Mouse (Mus musculus): ENCODE data around the gene Nxnl1. TPM values are rescaled to one million over a fixed set of nuclear protein-coding genes. Genes with fewer than 3 reads are reported as not detected.

The Nxnl1 gene
- polyA plus RNA-seq (2014; fragmentation: Nextera tagmentation; extraction: Ambion mirVana) = 0.07 TPM in 1 of 2 replicates, not detected in the other

GRCm38 (mm10) chr8:71566501-71566900 lies at the start of gene Nxnl1:
Gene Nxnl1, minus strand, starts transcription at chr8:71566601.
- H3K9ac ChIP-seq = no peak within 1 kb of the TSS
- no peak for TF ChIP-seq CTCF (IDR thresholded peaks at IDR 0.05; ENCODE audit: low read depth)
- H3K9me3 ChIP-seq (ENCODE audit: low read depth, low read length) = no peaks in the 10 kb centered on the region
- no peaks in the 10 kb centered on the region for H3K36me3 ChIP-seq (ENCODE audit: insufficient read depth)
- no peak for ATAC-seq (ENCODE audit: insufficient read depth)
- no peak for DNase-seq
- no peak within 1 kb of the TSS for H3K4me2 ChIP-seq
- 49% methylated on average over 3 of the region's 3 CpGs for WGBS
- H3K27ac ChIP-seq (ENCODE audit: low read depth) = no peak within 1 kb of the TSS
- peaks cover 21% of the 10 kb centered on the region for H3K27me3 ChIP-seq (ENCODE audit: insufficient read depth, low read length)
- no peak within 1 kb of the TSS for H3K4me3 ChIP-seq (ENCODE audit: low read depth, low read length)
- H3K4me1 ChIP-seq (ENCODE audit: insufficient read depth) = peaks cover 10% of the 10 kb centered on the region

DNA sequence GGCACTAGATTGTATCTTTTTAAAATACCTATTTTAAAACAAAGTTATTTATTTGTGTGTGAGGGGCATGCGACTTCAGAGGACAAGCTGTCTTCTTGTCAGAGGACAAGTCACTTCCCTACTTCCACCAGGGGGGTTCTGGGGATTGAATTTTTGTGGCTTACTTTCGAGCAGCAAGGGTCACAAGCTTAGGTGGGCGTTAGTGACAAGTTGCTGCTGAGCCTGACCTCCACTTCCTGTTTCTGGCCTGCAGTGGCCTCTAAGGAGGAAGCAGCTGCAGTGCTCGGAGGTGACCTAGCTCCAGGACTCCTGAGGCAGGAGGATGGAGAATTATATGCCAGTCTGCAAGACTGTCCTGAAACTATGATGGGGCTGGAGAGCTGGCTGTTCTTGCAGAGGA lies 47.0 kb upstream of the Nxnl1 start:
- Histone ChIP-seq H3K4me3 (ENCODE audit: low read depth, low read length) (no peak overlapping the region), H3K9me3 (ENCODE audit: low read depth, low read length) (no peaks in the 10 kb centered on the region), H3K4me1 (ENCODE audit: insufficient read depth) (peaks cover 10% of the 10 kb centered on the region), H3K27me3 (ENCODE audit: insufficient read depth, low read length) (no peaks in the 10 kb centered on the region), H3K27ac (ENCODE audit: low read depth) (no peak overlapping the region), H3K36me3 (ENCODE audit: insufficient read depth) (peaks cover 49% of the 10 kb centered on the region), H3K4me2 (no peak overlapping the region), H3K9ac (no peak overlapping the region)
- 43% methylated on average over 4 of the region's 4 CpGs for WGBS
- TF ChIP-seq CTCF (IDR thresholded peaks at IDR 0.05; ENCODE audit: low read depth) = no peak
- DNase-seq (no peak), ATAC-seq (ENCODE audit: insufficient read depth) (no peak)

- H3K27me3 ChIP-seq (ENCODE audit: insufficient read depth, low read length) = no peaks in the 10 kb centered on the region
- ATAC-seq (ENCODE audit: insufficient read depth) = no peak
- no peak overlapping the region for H3K27ac ChIP-seq (ENCODE audit: low read depth)
- H3K4me3 ChIP-seq (ENCODE audit: low read depth, low read length) = peak overlapping the region; percentile 92
- WGBS = 32% methylated on average over 5 of the region's 5 CpGs
- H3K36me3 ChIP-seq (ENCODE audit: insufficient read depth) = peaks cover 36% of the 10 kb centered on the region
- no peaks in the 10 kb centered on the region for H3K9me3 ChIP-seq (ENCODE audit: low read depth, low read length)
- H3K9ac ChIP-seq = peak overlapping the region; percentile 88
- H3K4me2 ChIP-seq = peak overlapping the region; percentile 90
- no peak for TF ChIP-seq CTCF (IDR thresholded peaks at IDR 0.05; ENCODE audit: low read depth)
- DNase-seq = no peak
- peaks cover 10% of the 10 kb centered on the region for H3K4me1 ChIP-seq (ENCODE audit: insufficient read depth)
Observed at GRCm38 (mm10) chr8:71612141-71612540, 45.7 kb upstream of the Nxnl1 start.

DNA sequence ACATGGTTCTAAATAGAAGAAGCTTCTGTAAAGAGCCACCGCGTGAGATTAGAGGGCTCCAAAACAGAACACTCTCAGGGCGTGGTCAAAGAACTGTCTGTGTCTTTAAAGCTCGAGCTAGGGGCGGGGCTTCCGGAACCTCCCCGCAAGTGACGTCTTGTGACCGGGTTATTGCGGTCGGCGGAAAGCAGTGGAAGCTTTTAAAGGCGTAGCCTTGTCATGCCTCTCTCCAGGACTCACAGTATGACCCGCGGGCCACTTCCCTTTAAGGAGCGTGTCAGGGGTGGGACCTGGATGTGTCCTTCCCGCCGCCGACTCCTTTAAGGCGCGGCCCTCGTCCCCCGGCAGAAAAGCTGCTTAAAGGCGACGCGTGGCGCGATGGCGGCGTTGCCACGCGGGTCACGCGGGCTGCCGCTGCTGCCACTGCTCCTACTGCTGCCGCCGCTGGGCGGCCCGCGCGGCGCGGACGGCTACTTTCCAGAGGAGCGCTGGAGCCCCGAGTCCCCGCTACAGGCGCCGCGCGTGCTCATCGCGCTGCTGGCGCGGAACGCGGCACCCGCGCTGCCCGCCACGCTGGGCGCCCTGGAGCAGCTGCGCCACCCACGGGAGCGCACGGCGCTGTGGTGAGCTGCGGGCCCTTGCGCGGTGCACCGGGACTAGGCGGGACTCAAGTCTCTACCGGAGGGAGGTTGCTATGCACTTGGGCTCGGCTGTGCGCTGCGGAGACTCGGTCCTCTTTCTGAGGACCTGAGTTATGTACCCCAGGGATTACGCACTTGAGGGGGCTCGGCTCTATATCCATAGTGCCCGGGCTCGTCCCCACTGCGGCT lies 44.6 kb upstream of the Nxnl1 start, which contains the start of gene Colgalt1:
Gene Colgalt1 (plus strand): TSS at position 177 of the 830 bp plus-strand sequence.
- H3K4me3 ChIP-seq (ENCODE audit: low read depth, low read length) = peak within 1 kb of the TSS; percentile 92
- no peak for TF ChIP-seq CTCF (IDR thresholded peaks at IDR 0.05; ENCODE audit: low read depth)
- peaks cover 27% of the 10 kb centered on the region for H3K36me3 ChIP-seq (ENCODE audit: insufficient read depth)
- under 1% methylated on average over 80 of the region's 82 CpGs for WGBS
- peaks cover 10% of the 10 kb centered on the region for H3K4me1 ChIP-seq (ENCODE audit: insufficient read depth)
- peak within 1 kb of the TSS; percentile 88 for H3K9ac ChIP-seq
- ATAC-seq (ENCODE audit: insufficient read depth) (peak; percentile 100), DNase-seq (peak; percentile 99)
- peak within 1 kb of the TSS; percentile 90 for H3K4me2 ChIP-seq
- no peaks in the 10 kb centered on the region for H3K27me3 ChIP-seq (ENCODE audit: insufficient read depth, low read length)
- H3K27ac ChIP-seq (ENCODE audit: low read depth) = peak within 1 kb of the TSS; percentile 85
- H3K9me3 ChIP-seq (ENCODE audit: low read depth, low read length) = no peaks in the 10 kb centered on the region

GRCm38 (mm10) chr8:71604021-71604420 lies 37.6 kb upstream of the Nxnl1 start:
- Histone ChIP-seq H3K9ac (no peak overlapping the region), H3K27me3 (ENCODE audit: insufficient read depth, low read length) (peaks cover 22% of the 10 kb centered on the region)
- WGBS = 42% methylated on average over 7 of the region's 7 CpGs

DNA sequence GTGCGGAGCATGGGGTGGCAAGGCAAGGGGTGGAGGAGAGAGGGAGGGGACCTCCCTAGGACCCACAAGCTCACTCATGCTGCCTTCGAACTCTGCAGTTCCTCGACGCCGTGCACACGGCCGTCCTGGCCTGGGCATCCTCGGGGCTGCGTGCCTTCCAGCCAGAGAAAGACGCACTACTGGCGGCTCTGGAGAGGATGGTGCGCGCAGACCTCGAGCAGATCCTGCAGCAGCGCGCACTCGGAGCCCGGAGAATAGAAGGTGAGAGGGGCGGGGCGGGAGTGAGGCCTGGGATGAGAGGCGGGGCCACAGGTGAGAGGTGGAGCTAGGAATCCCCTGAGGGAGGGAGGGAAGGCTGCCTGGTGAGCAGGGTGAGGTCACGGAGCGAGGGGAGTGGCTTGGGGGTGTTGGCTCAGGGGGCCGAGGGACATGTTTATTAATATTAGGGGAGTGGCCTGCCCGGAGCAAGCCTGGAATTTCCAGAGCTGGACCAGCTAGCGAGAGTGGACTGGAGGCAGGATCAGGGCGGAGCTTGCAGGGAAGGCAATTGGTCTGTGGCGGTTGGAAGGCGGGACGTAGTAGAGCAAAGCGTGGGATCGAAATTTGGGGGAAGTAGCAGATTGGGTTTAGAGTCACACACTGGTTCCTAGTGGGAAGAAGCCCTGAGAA lies 36.4 kb upstream of the Nxnl1 start:
- ATAC-seq (ENCODE audit: insufficient read depth) = peak; percentile 89
- peaks cover 3% of the 10 kb centered on the region; the same call in 1 of the 2 replicates for H3K36me3 ChIP-seq (ENCODE audit: insufficient read depth)
- 0 out of 2 replicates have a peak, but pooled peaks cover 5% of the 10 kb centered on the region for H3K4me1 ChIP-seq (ENCODE audit: insufficient read depth)
- H3K27me3 ChIP-seq (ENCODE audit: insufficient read depth, low read length) = peaks cover 22% of the 10 kb centered on the region
- H3K4me2 ChIP-seq = peak overlapping the region; percentile 74
- peak overlapping the region; percentile 35 for H3K4me3 ChIP-seq (ENCODE audit: low read depth, low read length)
- peak overlapping the region; percentile 16; the same call in 1 of the 2 replicates for H3K9ac ChIP-seq
- TF ChIP-seq CTCF (IDR thresholded peaks at IDR 0.05; ENCODE audit: low read depth) = no peak
- DNase-seq = peak; percentile 90
- H3K9me3 ChIP-seq (ENCODE audit: low read depth, low read length) = no peaks in the 10 kb centered on the region
- H3K27ac ChIP-seq (ENCODE audit: low read depth) = no peak overlapping the region
- WGBS = under 1% methylated on average over 32 of the region's 32 CpGs

More at GRCm38 (mm10) chr8:71604021-71604420, 37.6 kb upstream of the Nxnl1 start:
- peaks cover 3% of the 10 kb centered on the region; the same call in 1 of the 2 replicates for H3K36me3 ChIP-seq (ENCODE audit: insufficient read depth)
- no peak for TF ChIP-seq CTCF (IDR thresholded peaks at IDR 0.05; ENCODE audit: low read depth)
- DNase-seq (no peak), ATAC-seq (ENCODE audit: insufficient read depth) (no peak)
- H3K27ac ChIP-seq (ENCODE audit: low read depth) = no peak overlapping the region
- no peak overlapping the region for H3K4me3 ChIP-seq (ENCODE audit: low read depth, low read length)
- no peaks in the 10 kb centered on the region for H3K9me3 ChIP-seq (ENCODE audit: low read depth, low read length)
- 0 out of 2 replicates have a peak, but pooled peaks cover 5% of the 10 kb centered on the region for H3K4me1 ChIP-seq (ENCODE audit: insufficient read depth)
- no peak overlapping the region for H3K4me2 ChIP-seq
